Mouse (Mus musculus) neural tube, embryonic 15.5 days (tissue): ENCODE measurements at regions not wholly inside any gene's neighbourhood (a gene's known extent, or its start where the extent isn't known, plus 50 kb on each side); places are given as distances from the start of the nearest gene placed in this dataset.

Source experiments
- ATAC-seq: fragments of 200-750 bp; cut with Nextera tagmentation; 2 replicates; pipeline ENCODE4 v1.8.0; 2017; ENCODE audit warnings: mild to moderate bottlenecking, moderate TSS enrichment, moderate library complexity; ENCODE audit not compliant: low FRiP score
- H3K27ac ChIP-seq: fragments of 300-500 bp; sonication (generic); replicated peaks from 2 replicates; pipeline ENCODE4 v1.5.1; 2015; ENCODE audit warnings: mild to moderate bottlenecking, inconsistent platforms
- H3K27me3 ChIP-seq: fragments of 300-500 bp; sonication (generic); replicated peaks from 2 replicates; pipeline ENCODE4 v1.6.1; 2015; ENCODE audit warnings: inconsistent platforms
- H3K36me3 ChIP-seq: fragments of 300-500 bp; sonication (generic); 2 replicates; pipeline ENCODE4 v1.6.1; 2015; ENCODE audit warnings: inconsistent platforms
- H3K4me1 ChIP-seq: fragments of 300-500 bp; sonication (generic); 2 replicates; pipeline ENCODE4 v1.6.1; 2015; ENCODE audit warnings: inconsistent platforms
- H3K4me2 ChIP-seq: fragments of 300-500 bp; sonication (generic); 2 replicates; pipeline ENCODE4 v1.6.1; 2015; ENCODE audit warnings: inconsistent platforms, mild to moderate bottlenecking, moderate library complexity
- H3K4me3 ChIP-seq: fragments of 300-500 bp; sonication (generic); replicated peaks from 2 replicates; pipeline ENCODE4 v1.5.1; 2015; ENCODE audit warnings: mild to moderate bottlenecking, inconsistent platforms
- H3K9ac ChIP-seq: fragments of 300-500 bp; sonication (generic); replicated peaks from 2 replicates; pipeline ENCODE4 v1.6.1; 2015; ENCODE audit warnings: mild to moderate bottlenecking, inconsistent platforms
- H3K9me3 ChIP-seq: fragments of 300-500 bp; sonication (generic); replicated peaks from 2 replicates; pipeline ENCODE4 v1.6.1; 2016; ENCODE audit warnings: inconsistent platforms
- WGBS: fragments of 180-500 bp; shearing (Covaris S2); methylation state at CpG from one replicate; pipeline ENCODE4 v1.1.7; 2015; ENCODE audit warnings: mixed read lengths; 5-methylcytosine and 5-hydroxymethylcytosine counted together

DNA sequence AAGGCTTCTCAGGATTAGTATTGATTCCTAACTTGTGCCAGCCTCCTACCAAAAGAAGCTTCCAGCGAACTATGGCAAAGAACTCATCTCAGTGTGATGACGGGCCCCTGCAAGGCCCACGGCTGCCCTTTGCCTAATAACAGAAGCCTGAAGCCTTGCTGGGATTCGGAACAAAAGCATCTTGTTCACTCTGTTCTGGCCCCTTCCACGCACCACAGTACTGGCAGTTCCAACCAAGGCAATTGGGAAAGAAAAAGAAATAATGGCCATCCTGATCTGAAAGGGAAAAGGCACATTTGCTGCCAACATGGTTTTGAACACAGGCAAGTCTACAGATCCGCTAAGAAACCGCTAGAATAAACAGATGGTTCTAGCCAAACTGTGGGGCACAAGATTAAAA is 150.4 kb upstream of the Tcerg1l start:
- no peaks in the 10 kb centered on the region for H3K27me3 ChIP-seq
- H3K27ac ChIP-seq: no peak overlapping the region
- H3K9ac ChIP-seq: no peak overlapping the region
- ATAC-seq: no peak
- no peak overlapping the region for H3K4me3 ChIP-seq
- no peak overlapping the region for H3K4me2 ChIP-seq
- no peaks in the 10 kb centered on the region for H3K36me3 ChIP-seq
- 60% methylated on average over 7 of the region's 7 CpGs for WGBS
- H3K4me1 ChIP-seq: 0 out of 2 replicates have a peak, but pooled peaks cover 9% of the 10 kb centered on the region
- H3K9me3 ChIP-seq: no peaks in the 10 kb centered on the region

DNA sequence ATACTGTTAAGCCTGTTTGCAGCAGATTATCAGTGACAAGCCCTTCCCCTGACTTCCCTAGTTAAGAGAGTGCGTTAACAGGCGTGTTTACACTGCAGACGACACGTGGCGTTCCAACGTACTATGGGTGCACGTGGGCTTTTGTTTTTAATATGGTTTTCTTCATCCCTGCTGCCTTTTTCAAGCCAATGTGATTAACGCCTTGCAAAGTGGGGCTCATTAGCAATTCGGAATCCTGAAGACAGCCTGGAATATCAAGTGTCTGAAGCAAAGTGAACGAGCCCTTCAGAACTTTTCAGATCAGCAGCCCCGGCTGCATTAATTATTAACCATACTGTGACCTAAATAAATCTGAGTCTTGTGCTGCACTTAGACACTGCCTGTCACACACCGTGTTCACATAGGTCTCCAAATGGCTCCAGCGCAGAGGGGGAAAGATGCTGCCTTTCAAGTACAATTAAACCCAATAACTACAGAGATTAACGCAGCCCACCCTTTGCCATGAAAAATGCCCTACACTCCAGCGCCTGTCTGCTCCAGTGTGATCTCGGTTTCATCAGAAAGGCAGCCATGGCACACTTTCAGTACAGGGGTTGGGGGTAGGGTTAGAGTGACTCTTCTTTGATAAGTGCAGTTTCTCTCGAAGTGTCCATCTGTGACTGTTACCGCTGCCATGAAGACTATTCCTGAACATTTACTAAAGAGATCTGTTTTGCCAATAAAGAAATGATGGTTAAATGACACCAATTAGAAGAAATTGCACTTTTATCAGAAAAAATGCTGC is 140.7 kb upstream of the Tcerg1l start:
- Histone ChIP-seq H3K4me3 (no peak overlapping the region), H3K36me3 (no peaks in the 10 kb centered on the region), H3K4me1 (no peaks in the 10 kb centered on the region), H3K9ac (no peak overlapping the region), H3K27me3 (no peaks in the 10 kb centered on the region), H3K9me3 (no peaks in the 10 kb centered on the region), H3K4me2 (no peak overlapping the region), H3K27ac (no peak overlapping the region)
- 43% methylated on average over 18 of the region's 18 CpGs for WGBS
- no peak for ATAC-seq

DNA sequence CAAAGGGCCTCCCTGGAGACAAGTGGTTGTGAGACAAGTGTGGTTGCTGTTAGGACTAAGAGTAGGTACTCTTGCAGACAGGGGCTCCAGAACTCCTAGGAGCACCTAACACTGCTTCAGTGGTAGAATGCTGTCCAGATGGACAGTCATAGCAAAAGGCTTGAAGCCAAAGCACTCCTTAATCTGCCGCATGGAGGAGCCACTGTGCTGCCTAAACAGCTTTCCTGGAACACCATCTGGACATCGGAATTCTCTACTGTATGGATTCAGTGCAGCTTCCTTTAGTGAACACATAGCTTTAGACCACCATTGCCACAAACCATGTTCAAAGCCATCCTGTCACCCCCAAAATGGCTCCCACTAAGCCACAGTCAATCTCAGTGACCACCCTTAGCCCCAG is 128.6 kb upstream of the Tcerg1l start:
- Histone ChIP-seq H3K9me3 (no peaks in the 10 kb centered on the region), H3K4me1 (no peaks in the 10 kb centered on the region), H3K9ac (no peak overlapping the region), H3K4me3 (no peak overlapping the region), H3K36me3 (no peaks in the 10 kb centered on the region), H3K27me3 (no peaks in the 10 kb centered on the region), H3K4me2 (no peak overlapping the region), H3K27ac (no peak overlapping the region)
- 98% methylated on average over 2 of the region's 2 CpGs for WGBS
- no peak for ATAC-seq

DNA sequence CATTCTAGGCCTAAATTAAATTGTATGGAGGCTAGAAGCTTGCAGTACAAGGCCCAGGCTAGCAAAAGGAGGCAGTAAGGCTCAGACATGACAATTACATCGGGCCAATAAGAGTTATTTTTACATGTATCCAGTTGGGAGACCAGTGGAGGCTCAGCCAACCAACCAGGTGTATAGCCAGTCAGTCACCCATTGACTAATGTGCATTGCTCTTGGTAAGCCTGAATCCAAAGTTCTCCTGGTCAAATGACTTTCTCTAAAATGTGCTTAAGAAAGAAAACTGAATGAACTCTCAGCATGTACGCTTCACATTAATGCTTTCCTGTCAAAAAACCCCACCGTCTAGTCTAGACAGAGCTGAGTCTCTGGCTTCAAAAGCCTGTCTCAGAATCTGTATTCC is 127.4 kb upstream of the Tcerg1l start:
- WGBS: 87% methylated on average over 3 of the region's 3 CpGs
- Histone ChIP-seq H3K36me3 (no peaks in the 10 kb centered on the region), H3K4me1 (no peaks in the 10 kb centered on the region), H3K4me2 (no peak overlapping the region), H3K27me3 (no peaks in the 10 kb centered on the region), H3K9ac (no peak overlapping the region), H3K4me3 (no peak overlapping the region), H3K9me3 (no peaks in the 10 kb centered on the region), H3K27ac (no peak overlapping the region)
- no peak for ATAC-seq

DNA sequence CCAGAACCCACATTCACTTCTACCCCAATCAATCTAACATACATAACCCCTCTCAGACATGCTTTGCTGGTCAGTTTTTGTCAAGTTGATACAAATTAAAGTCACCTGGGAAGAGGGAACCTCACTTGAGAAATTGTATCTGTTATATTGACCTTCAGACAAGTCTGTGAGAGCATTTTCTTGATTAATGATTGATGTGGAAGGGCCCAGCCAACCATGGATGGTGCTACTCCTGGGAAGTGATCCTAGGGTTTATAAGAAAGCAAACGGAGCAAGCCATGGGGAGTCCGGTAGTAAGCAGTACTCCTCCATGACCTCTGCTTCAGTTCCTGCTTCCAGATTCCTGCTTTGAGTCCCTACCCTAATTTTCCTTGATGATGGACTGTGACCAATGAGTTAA is 116.6 kb upstream of the Tcerg1l start:
- no peaks in the 10 kb centered on the region for H3K9me3 ChIP-seq

DNA sequence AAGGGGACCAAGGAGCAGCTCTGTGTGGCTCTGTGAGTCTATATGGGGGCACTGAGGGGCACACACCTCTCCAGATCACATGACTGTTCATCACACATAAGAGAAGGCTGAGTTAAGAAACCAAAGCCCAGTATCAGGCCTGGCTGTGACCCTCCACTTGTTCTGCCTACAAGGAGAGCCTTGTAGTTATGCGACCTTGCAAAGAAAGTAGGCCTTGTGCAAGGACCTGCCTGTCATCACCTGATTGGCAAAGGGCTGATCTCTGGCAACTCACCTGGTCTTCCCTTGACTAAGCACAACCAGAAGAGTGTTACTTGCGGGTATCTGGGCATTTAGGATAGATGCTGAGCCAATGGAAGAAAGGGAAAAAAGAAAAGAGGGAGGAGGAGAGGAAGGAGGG is 107.7 kb upstream of the Tcerg1l start:
- Histone ChIP-seq H3K4me1 (0 out of 2 replicates have a peak, but pooled peaks cover 6% of the 10 kb centered on the region), H3K27ac (no peak overlapping the region), H3K9ac (no peak overlapping the region), H3K27me3 (no peaks in the 10 kb centered on the region), H3K9me3 (no peaks in the 10 kb centered on the region), H3K4me2 (no peak overlapping the region), H3K4me3 (no peak overlapping the region), H3K36me3 (no peaks in the 10 kb centered on the region)
- 87% methylated on average over 2 of the region's 2 CpGs for WGBS
- no peak for ATAC-seq

More for the DNA sequence above, 116.6 kb upstream of the Tcerg1l start:
- WGBS: 88% methylated on average over 2 of the region's 2 CpGs
- H3K27me3 ChIP-seq: no peaks in the 10 kb centered on the region
- no peak overlapping the region for H3K9ac ChIP-seq
- H3K4me2 ChIP-seq: no peak overlapping the region
- no peak overlapping the region for H3K4me3 ChIP-seq
- ATAC-seq: no peak
- no peaks in the 10 kb centered on the region for H3K36me3 ChIP-seq
- H3K4me1 ChIP-seq: no peaks in the 10 kb centered on the region
- no peak overlapping the region for H3K27ac ChIP-seq

DNA sequence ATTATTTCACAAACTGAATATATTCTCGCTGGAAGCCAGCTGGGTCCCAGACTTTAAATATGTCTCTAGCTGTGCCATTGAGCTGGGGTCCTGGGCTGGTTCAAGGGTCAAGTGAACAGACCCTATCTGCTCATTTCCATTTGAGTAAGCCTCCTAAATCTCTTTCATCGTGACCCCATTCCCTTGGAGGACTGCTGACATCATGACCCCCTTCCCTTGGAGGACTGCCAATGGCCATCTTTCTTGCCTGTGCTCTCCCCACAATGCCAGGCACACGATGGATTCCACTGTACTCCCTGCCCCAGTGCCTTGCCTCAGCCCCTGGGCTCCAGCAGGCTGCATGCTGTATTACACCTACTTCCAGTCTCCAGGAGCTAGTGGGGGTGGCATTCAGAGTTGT is 106.5 kb upstream of the Tcerg1l start:
- Histone ChIP-seq H3K4me3 (no peak overlapping the region), H3K9me3 (no peaks in the 10 kb centered on the region), H3K4me1 (0 out of 2 replicates have a peak, but pooled peaks cover 6% of the 10 kb centered on the region), H3K27ac (no peak overlapping the region), H3K4me2 (no peak overlapping the region), H3K27me3 (no peaks in the 10 kb centered on the region), H3K9ac (no peak overlapping the region), H3K36me3 (no peaks in the 10 kb centered on the region)
- WGBS: 13% methylated on average over 3 of the region's 3 CpGs
- ATAC-seq: no peak

DNA sequence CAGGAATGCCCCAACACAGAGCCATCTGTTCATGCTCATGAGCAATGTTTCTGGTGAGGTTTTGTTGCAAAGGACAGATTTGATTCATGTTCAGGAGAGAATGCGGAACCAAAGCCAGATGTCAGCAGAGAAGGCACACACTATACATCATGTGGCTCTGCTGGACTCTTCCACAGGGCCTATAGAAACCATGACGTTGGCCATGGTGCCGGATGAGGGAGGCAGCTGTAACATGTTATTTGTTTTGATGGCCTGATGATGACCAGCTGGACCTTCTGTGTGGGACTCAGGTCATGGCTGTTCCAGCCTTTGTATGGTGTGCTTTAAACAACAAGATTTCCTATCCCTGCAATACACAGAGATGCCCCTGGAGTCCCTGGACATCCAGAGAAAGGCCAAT is 105.5 kb upstream of the Tcerg1l start:
- Histone ChIP-seq H3K36me3 (no peaks in the 10 kb centered on the region), H3K27me3 (no peaks in the 10 kb centered on the region), H3K27ac (no peak overlapping the region), H3K9ac (no peak overlapping the region), H3K9me3 (no peaks in the 10 kb centered on the region), H3K4me2 (no peak overlapping the region), H3K4me3 (no peak overlapping the region), H3K4me1 (0 out of 2 replicates have a peak, but pooled peaks cover 6% of the 10 kb centered on the region)
- WGBS: 46% methylated on average over 3 of the region's 3 CpGs
- no peak for ATAC-seq

DNA sequence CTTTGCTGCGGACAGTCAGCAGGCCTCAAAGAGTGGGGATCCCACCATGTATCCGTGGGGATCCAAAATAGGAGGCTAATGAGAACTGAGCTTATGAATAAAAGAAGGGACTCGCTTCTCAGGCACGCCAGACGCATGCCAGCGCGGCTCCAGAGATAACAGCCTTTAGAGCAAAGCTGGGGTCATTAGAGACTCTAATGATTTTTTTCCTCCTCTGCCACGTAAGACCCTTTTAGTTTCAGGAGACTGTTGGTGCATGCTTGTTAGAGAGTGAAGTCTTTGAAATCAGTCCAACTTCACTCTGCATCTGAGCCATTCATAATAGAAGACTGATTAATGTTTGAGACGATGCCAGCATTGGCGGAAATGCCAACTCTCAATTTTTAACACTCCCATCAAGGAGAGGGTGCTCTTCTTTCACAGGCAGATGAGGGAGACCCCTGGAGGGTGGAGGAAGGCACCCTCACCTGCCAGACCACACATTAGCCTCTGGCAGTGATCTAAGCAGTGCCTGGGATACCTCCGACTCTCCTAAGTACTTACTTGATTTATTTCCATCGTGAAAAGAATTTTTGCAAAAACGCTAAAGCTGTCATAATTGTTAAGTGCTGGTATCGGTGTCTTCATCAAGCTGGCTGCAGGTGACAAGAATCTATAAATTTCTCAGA is 104.0 kb upstream of the Tcerg1l start:
- ATAC-seq: no peak
- 50% methylated on average over 14 of the region's 14 CpGs for WGBS
- Histone ChIP-seq H3K27me3 (no peaks in the 10 kb centered on the region), H3K4me1 (0 out of 2 replicates have a peak, but pooled peaks cover 6% of the 10 kb centered on the region), H3K36me3 (no peaks in the 10 kb centered on the region), H3K4me2 (no peak overlapping the region), H3K9ac (no peak overlapping the region), H3K4me3 (no peak overlapping the region), H3K9me3 (no peaks in the 10 kb centered on the region), H3K27ac (no peak overlapping the region)

DNA sequence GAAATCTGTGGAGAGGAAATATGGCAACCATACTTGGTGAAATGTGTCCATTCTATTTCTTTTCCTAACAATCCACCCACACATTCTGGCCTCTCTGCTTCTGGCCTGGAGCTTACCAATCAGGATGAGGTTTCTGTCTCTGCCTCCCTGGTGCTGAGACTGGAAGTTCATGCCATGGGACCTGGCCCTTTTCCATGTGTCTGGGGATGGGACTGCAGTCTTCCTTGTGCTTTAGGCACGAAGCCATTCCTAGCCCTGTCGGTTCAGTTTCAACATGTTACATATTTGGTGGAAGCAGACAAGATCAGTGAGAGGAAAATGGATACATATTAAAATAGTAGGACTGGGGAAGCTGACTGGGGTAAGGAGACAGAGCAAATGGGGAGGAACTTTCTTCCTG is 100.2 kb upstream of the Tcerg1l start:
- Histone ChIP-seq H3K9me3 (no peaks in the 10 kb centered on the region), H3K4me1 (0 out of 2 replicates have a peak, but pooled peaks cover 6% of the 10 kb centered on the region), H3K4me2 (no peak overlapping the region), H3K27me3 (no peaks in the 10 kb centered on the region), H3K9ac (no peak overlapping the region), H3K4me3 (no peak overlapping the region), H3K27ac (no peak overlapping the region), H3K36me3 (no peaks in the 10 kb centered on the region)
- 76% methylated on average over 2 of the region's 2 CpGs for WGBS
- no peak for ATAC-seq

DNA sequence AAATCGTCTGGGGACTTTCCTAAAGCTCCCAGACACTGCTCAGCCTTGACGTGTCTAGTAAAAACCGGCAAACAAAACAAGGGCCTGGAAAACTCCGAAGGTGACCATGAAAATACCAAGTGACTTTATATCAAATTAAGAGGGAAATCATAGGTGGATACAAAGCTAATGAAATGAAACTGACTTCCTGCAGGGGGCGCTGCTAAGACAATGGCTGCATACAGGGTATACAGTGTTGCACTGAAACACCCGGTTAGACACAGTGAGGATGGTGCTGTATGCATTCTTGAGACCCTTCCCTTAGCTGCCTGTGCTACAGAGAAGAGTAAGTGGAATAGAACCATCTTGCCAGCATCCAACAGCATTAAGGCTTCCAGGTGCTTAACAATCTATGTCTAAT is 99.7 kb upstream of the Tcerg1l start:
- WGBS: 60% methylated on average over 6 of the region's 6 CpGs
- no peak overlapping the region for H3K4me3 ChIP-seq
- no peaks in the 10 kb centered on the region for H3K36me3 ChIP-seq
- H3K9me3 ChIP-seq: no peaks in the 10 kb centered on the region
- H3K9ac ChIP-seq: no peak overlapping the region
- no peaks in the 10 kb centered on the region for H3K27me3 ChIP-seq
- no peak overlapping the region for H3K27ac ChIP-seq
- ATAC-seq: no peak
- 0 out of 2 replicates have a peak, but pooled peaks cover 6% of the 10 kb centered on the region for H3K4me1 ChIP-seq
- H3K4me2 ChIP-seq: no peak overlapping the region

DNA sequence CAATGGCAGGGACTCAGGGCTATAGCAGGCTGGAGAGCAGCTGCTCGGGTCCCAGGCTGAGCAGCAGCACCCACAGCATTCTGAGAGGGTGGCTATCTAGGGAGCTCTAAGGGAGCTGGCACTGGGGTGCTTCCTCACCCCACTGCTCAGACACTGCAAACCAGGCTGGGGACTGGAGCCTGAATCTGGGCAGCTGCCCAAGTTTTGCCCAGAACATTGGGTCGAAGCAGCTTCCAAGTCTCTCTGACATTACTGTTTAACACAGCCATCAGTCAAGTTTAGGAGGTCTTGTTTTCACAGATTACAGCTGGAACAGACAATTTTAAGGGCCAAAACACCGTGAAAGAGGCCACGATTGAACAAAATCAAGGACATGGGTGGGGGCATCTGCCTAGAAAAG is 96.1 kb upstream of the Tcerg1l start:
- Histone ChIP-seq H3K27ac (no peak overlapping the region), H3K4me1 (no peaks in the 10 kb centered on the region), H3K27me3 (no peaks in the 10 kb centered on the region), H3K9me3 (no peaks in the 10 kb centered on the region), H3K4me2 (no peak overlapping the region), H3K36me3 (no peaks in the 10 kb centered on the region), H3K9ac (no peak overlapping the region), H3K4me3 (no peak overlapping the region)
- ATAC-seq: no peak
- 43% methylated on average over 4 of the region's 4 CpGs for WGBS
